Mouse (Mus musculus): ENCODE results near the gene Rnf212b. TPM values are rescaled to one million over a fixed set of nuclear protein-coding genes. Genes with fewer than 3 reads are reported as not detected.
A peak's percentile ranks its signal among the peaks of the same experiment; 100 is the strongest.

Gene Rnf212b
- polyA plus RNA-seq, 1 experiment: not detected

GRCm38 (mm10) chr14:54877048-54877715, 63.2 kb downstream of the Rnf212b start, which contains the start of gene Ppp1r3e:
Gene Ppp1r3e, minus strand, starts transcription at chr14:54877550.
- under 1% methylated on average over 61 of the region's 61 CpGs for WGBS
- Histone ChIP-seq H3K4me3 (replicated peaks; ENCODE audit: extremely low read depth, low read depth, low read length) (peak within 1 kb of the TSS; percentile 77), H3K4me1 (ENCODE audit: control insufficient read depth, insufficient read depth, low read length) (peaks cover 3% of the 10 kb centered on the region; the same call in 1 of the 2 replicates)
- TF ChIP-seq POLR2A (IDR thresholded peaks at IDR 0.05; ENCODE audit: borderline replicate concordance, extremely low read depth, low read depth, low read length) (no peak), CTCF (IDR thresholded peaks at IDR 0.05; ENCODE audit: insufficient read depth, low read length) (no peak)
- peak; percentile 77 for DNase-seq

- under 1% methylated on average over 27 of the region's 27 CpGs for WGBS
- peak; percentile 73 for DNase-seq
- H3K4me3 ChIP-seq (replicated peaks; ENCODE audit: extremely low read depth, low read depth, low read length): peak within 1 kb of the TSS; percentile 86
- peaks cover 8% of the 10 kb centered on the region; the same call in 1 of the 2 replicates for H3K4me1 ChIP-seq (ENCODE audit: control insufficient read depth, insufficient read depth, low read length)
- no peak for TF ChIP-seq CTCF (IDR thresholded peaks at IDR 0.05; ENCODE audit: insufficient read depth, low read length)
- TF ChIP-seq POLR2A (IDR thresholded peaks at IDR 0.05; ENCODE audit: borderline replicate concordance, extremely low read depth, low read depth, low read length): peak; percentile 92; the same call in 1 of the 2 replicates
Observed at GRCm38 (mm10) chr14:54883154-54884021, 69.4 kb downstream of the Rnf212b start, which contains the start of the genes Bcl2l2 and Gm20521. Gene Bcl2l2, plus strand, starts transcription at chr14:54883377. Gene Gm20521, plus strand, starts transcription at chr14:54883441.

- WGBS: 26% methylated on average over 21 of the region's 21 CpGs
- Histone ChIP-seq H3K4me1 (ENCODE audit: control insufficient read depth, insufficient read depth, low read length) (peaks cover 8% of the 10 kb centered on the region; the same call in 1 of the 2 replicates), H3K4me3 (replicated peaks; ENCODE audit: extremely low read depth, low read depth, low read length) (peak overlapping the region; percentile 86)
- TF ChIP-seq CTCF (IDR thresholded peaks at IDR 0.05; ENCODE audit: insufficient read depth, low read length) (no peak), POLR2A (IDR thresholded peaks at IDR 0.05; ENCODE audit: borderline replicate concordance, extremely low read depth, low read depth, low read length) (no peak)
- DNase-seq: no peak
Observed at GRCm38 (mm10) chr14:54884022-54884712, 70.2 kb downstream of the Rnf212b start.

- H3K4me1 ChIP-seq (ENCODE audit: control insufficient read depth, insufficient read depth, low read length): peaks cover 8% of the 10 kb centered on the region; the same call in 1 of the 2 replicates
- no peak for TF ChIP-seq CTCF (IDR thresholded peaks at IDR 0.05; ENCODE audit: insufficient read depth, low read length)
- TF ChIP-seq POLR2A (IDR thresholded peaks at IDR 0.05; ENCODE audit: borderline replicate concordance, extremely low read depth, low read depth, low read length): no peak
- WGBS: 83% methylated on average over 11 of the region's 11 CpGs
- no peak for DNase-seq
- H3K4me3 ChIP-seq (replicated peaks; ENCODE audit: extremely low read depth, low read depth, low read length): no peak overlapping the region
Observed at GRCm38 (mm10) chr14:54885309-54885708, 71.4 kb downstream of the Rnf212b start.

- TF ChIP-seq CTCF (IDR thresholded peaks at IDR 0.05; ENCODE audit: insufficient read depth, low read length) (no peak), POLR2A (IDR thresholded peaks at IDR 0.05; ENCODE audit: borderline replicate concordance, extremely low read depth, low read depth, low read length) (no peak)
- Histone ChIP-seq H3K4me1 (ENCODE audit: control insufficient read depth, insufficient read depth, low read length) (peaks cover 5% of the 10 kb centered on the region), H3K4me3 (replicated peaks; ENCODE audit: extremely low read depth, low read depth, low read length) (peak within 1 kb of the TSS; percentile 87)
- no peak for DNase-seq
- 84% methylated on average over 3 of the region's 3 CpGs for WGBS
Observed at GRCm38 (mm10) chr14:54892200-54892599, 78.3 kb downstream of the Rnf212b start, which contains the start of gene Pabpn1. Gene Pabpn1, plus strand, starts transcription at chr14:54892500.

GRCm38 (mm10) chr14:54893651-54894181, 79.8 kb downstream of the Rnf212b start:
- TF ChIP-seq POLR2A (IDR thresholded peaks at IDR 0.05; ENCODE audit: borderline replicate concordance, extremely low read depth, low read depth, low read length): peak; percentile 93; the same call in 1 of the 2 replicates
- TF ChIP-seq CTCF (IDR thresholded peaks at IDR 0.05; ENCODE audit: insufficient read depth, low read length): no peak
- peak; percentile 98 for DNase-seq
- H3K4me3 ChIP-seq (replicated peaks; ENCODE audit: extremely low read depth, low read depth, low read length): peak overlapping the region; percentile 87
- H3K4me1 ChIP-seq (ENCODE audit: control insufficient read depth, insufficient read depth, low read length): peaks cover 5% of the 10 kb centered on the region
- under 1% methylated on average over 38 of the region's 38 CpGs for WGBS

GRCm38 (mm10) chr14:54894296-54895151, 80.6 kb downstream of the Rnf212b start:
- H3K4me3 ChIP-seq (replicated peaks; ENCODE audit: extremely low read depth, low read depth, low read length): peak overlapping the region; percentile 85
- DNase-seq: peak; percentile 77
- TF ChIP-seq POLR2A (IDR thresholded peaks at IDR 0.05; ENCODE audit: borderline replicate concordance, extremely low read depth, low read depth, low read length) (no peak), CTCF (IDR thresholded peaks at IDR 0.05; ENCODE audit: insufficient read depth, low read length) (no peak)
- under 1% methylated on average over 53 of the region's 54 CpGs for WGBS
- peaks cover 5% of the 10 kb centered on the region for H3K4me1 ChIP-seq (ENCODE audit: control insufficient read depth, insufficient read depth, low read length)

- H3K4me1 ChIP-seq (ENCODE audit: control insufficient read depth, insufficient read depth, low read length): peaks cover 5% of the 10 kb centered on the region
- TF ChIP-seq CTCF (IDR thresholded peaks at IDR 0.05; ENCODE audit: insufficient read depth, low read length) (no peak), POLR2A (IDR thresholded peaks at IDR 0.05; ENCODE audit: borderline replicate concordance, extremely low read depth, low read depth, low read length) (no peak)
- 59% methylated on average over 2 of the region's 2 CpGs for WGBS
- no peak overlapping the region for H3K4me3 ChIP-seq (replicated peaks; ENCODE audit: extremely low read depth, low read depth, low read length)
- no peak for DNase-seq
Observed at GRCm38 (mm10) chr14:54897445-54897844, 83.5 kb downstream of the Rnf212b start.

Data from lung, adult 2 months (tissue).